Mouse (Mus musculus) liver, embryonic 14.5 days (tissue): Measurements from ENCODE around the gene Anxa6.

Experiments used
- CTCF ChIP-seq: IDR thresholded peaks from 2 replicates; pipeline ENCODE4 v1.5.1; 2016; ENCODE audit warnings: antibody characterized with exemption, low read depth, control low read depth
- EP300 ChIP-seq: IDR thresholded peaks from 2 replicates; pipeline ENCODE4 v1.6.1; 2016; ENCODE audit warnings: antibody characterized with exemption, low read depth

GRCm38 (mm10) chr11:55021458-55021857, 11.8 kb downstream of the Anxa6 start:
- TF ChIP-seq CTCF (no peak), EP300 (no peak)
